In the genomic region with DNA sequence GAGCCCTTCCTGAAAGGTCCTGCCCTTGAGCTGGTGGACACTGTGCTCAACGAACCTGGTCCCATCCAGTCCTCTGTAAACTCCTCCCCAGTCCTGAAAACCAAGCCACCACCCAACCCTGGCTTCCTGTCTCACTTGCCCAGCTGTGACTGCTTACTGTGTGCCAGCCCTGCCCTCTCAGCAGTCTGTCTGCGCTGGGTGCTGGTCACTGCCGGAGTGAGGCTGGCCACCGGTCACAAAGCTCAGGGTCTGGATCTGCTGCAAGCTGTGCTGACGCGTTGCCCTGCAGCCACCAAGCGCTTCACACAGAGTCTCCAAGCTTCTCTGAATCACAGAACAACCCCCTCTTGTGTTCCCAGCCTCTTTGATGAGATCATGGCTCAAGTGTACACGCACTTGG, we compare ENCODE assay signal across 11 mouse cellular contexts. TPM values are rescaled to one million over a fixed set of nuclear protein-coding genes. Genes with fewer than 3 reads are reported as not detected.
DNase-seq lines count a peak whose midpoint lies in the region; ATAC-seq and TF ChIP-seq lines count a peak whose summit lies in the region.
"Had no signal": no experiment of that assay in that cellular context is flagged by ENCODE, and none has a peak within 500 bp of the region (broad histone marks: within the 10 kb centered on the region; RNA-seq: fewer than 3 reads in every experiment).

No protein-coding gene starts in this region.

- no peak for TF ChIP-seq CTCF in gastrocnemius, adult 2 months (IDR thresholded peaks at IDR 0.05)

- H3K9ac ChIP-seq in heart, embryonic 13.5 days = no peak overlapping the region
- no peak overlapping the region for H3K9ac ChIP-seq in kidney, embryonic 15.5 days
- H3K9ac ChIP-seq: hindbrain, embryonic 14.5 days had no signal

- H3K4me1 ChIP-seq in megakaryocyte, embryonic 14.5 days = peaks cover 22% of the 10 kb centered on the region
- H3K4me1 ChIP-seq in heart, embryonic 13.5 days = 0 out of 2 replicates have a peak, but pooled peaks cover 2% of the 10 kb centered on the region
- no peaks in the 10 kb centered on the region for H3K4me1 ChIP-seq in kidney, embryonic 15.5 days

- peaks cover 80% of the 10 kb centered on the region for H3K36me3 ChIP-seq in megakaryocyte, embryonic 14.5 days (replicated peaks; ENCODE audit: low read length)
- H3K36me3 ChIP-seq in heart, embryonic 13.5 days = peaks cover 95% of the 10 kb centered on the region
- H3K36me3 ChIP-seq in kidney, embryonic 15.5 days = peaks cover 93% of the 10 kb centered on the region

- peak; percentile 51 for DNase-seq in gastrocnemius, adult 2 months
- no peak for DNase-seq in gastrocnemius, postnatal 25 days
- DNase-seq in embryo, embryonic 10.5 days (ENCODE audit: low spot score) = no peak
- DNase-seq: cerebellum, adult 9-11 months had no signal

- 86% methylated on average over 8 of the region's 8 CpGs for WGBS in heart, embryonic 13.5 days
- 86% methylated on average over 8 of the region's 8 CpGs for WGBS in kidney, embryonic 15.5 days

- no peak overlapping the region for H3K4me2 ChIP-seq in heart, embryonic 13.5 days
- H3K4me2 ChIP-seq in kidney, embryonic 15.5 days = no peak overlapping the region
- H3K4me2 ChIP-seq: hindbrain, embryonic 14.5 days had no signal

- no peaks in the 10 kb centered on the region for H3K27me3 ChIP-seq in megakaryocyte, embryonic 14.5 days (replicated peaks)
- no peaks in the 10 kb centered on the region for H3K27me3 ChIP-seq in heart, embryonic 13.5 days (replicated peaks)
- no peaks in the 10 kb centered on the region for H3K27me3 ChIP-seq in kidney, embryonic 15.5 days

- peak overlapping the region; percentile 34 for H3K4me3 ChIP-seq in gastrocnemius, adult 2 months
- H3K4me3 ChIP-seq in megakaryocyte, embryonic 14.5 days (replicated peaks) = peak overlapping the region; percentile 18
- no peak overlapping the region for H3K4me3 ChIP-seq in heart, embryonic 13.5 days
- H3K4me3 ChIP-seq in kidney, embryonic 15.5 days (replicated peaks) = no peak overlapping the region

- no peak for ATAC-seq in megakaryocyte, adult 5-6 weeks (ENCODE audit: poor library complexity, severe bottlenecking)
- no peak for ATAC-seq in heart, embryonic 13.5 days (ENCODE audit: extremely low read depth, insufficient number of reproducible peaks, low FRiP score, low TSS enrichment)
- ATAC-seq in kidney, embryonic 15.5 days (replicated peaks; ENCODE audit: low FRiP score) = no peak
- ATAC-seq: forebrain, embryonic 14.5 days had no signal

- peak overlapping the region; percentile 61 for H3K27ac ChIP-seq in gastrocnemius, adult 2 months
- 0 out of 2 replicates have a peak overlapping the region, but pooled peaks have one; percentile 17 for H3K27ac ChIP-seq in heart, embryonic 13.5 days (replicated peaks)
- H3K27ac ChIP-seq in kidney, embryonic 15.5 days = no peak overlapping the region
- H3K27ac ChIP-seq: embryonic facial prominence, embryonic 10.5 days; hindbrain, embryonic 14.5 days had no signal

- intact Hi-C loops in gastrocnemius, adult 2 months (cut with DNase I) = no loop called here

- no peaks in the 10 kb centered on the region for H3K9me3 ChIP-seq in megakaryocyte, embryonic 14.5 days
- no peaks in the 10 kb centered on the region for H3K9me3 ChIP-seq in heart, embryonic 13.5 days
- no peaks in the 10 kb centered on the region for H3K9me3 ChIP-seq in kidney, embryonic 15.5 days (replicated peaks)
- H3K9me3 ChIP-seq: embryonic facial prominence, embryonic 10.5 days had no signal

RNA-seq across cellular contexts. Expression of a gene that starts 10.6 kb away (rescaled TPM):
- 100 to 1,000 TPM; 232 to 252 TPM for total RNA-seq in gastrocnemius, adult 2 months (2021)
- total RNA-seq in gastrocnemius, postnatal 25 days (2021) = 100 to 1,000 TPM; 189 to 204 TPM
- 5.9 and 58.8 TPM in 2 replicates for polyA plus RNA-seq in megakaryocyte, embryonic 14.5 days (2012; ENCODE audit: insufficient read depth, low replicate concordance)
- 385 and 398 TPM in 2 replicates for total RNA-seq in megakaryocyte, adult 5-6 weeks (2015)
- 347 and 441 TPM in 2 replicates for total RNA-seq in megakaryocyte, adult 5-6 weeks (2017)
- 310 and 347 TPM in 2 replicates for polyA plus RNA-seq in heart, embryonic 13.5 days (2015; fragmentation: Nextera tagmentation; extraction: Ambion mirVana)
- polyA plus RNA-seq in kidney, embryonic 15.5 days (2015; fragmentation: Nextera tagmentation; extraction: Ambion mirVana) = 382 and 393 TPM in 2 replicates

RNA-seq across cellular contexts. Expression of a gene that starts 16.2 kb away (rescaled TPM):
- 10 to 100 TPM; 15.6 to 16.0 TPM for total RNA-seq in gastrocnemius, adult 2 months (2021)
- 10 to 100 TPM; 14.0 to 16.2 TPM for total RNA-seq in gastrocnemius, postnatal 25 days (2021)
- 35.8 and 92.1 TPM in 2 replicates for polyA plus RNA-seq in megakaryocyte, embryonic 14.5 days (2012; ENCODE audit: insufficient read depth, low replicate concordance)
- total RNA-seq in megakaryocyte, adult 5-6 weeks (2015) = 28.4 and 28.6 TPM in 2 replicates
- total RNA-seq in megakaryocyte, adult 5-6 weeks (2017) = 47.8 and 52.2 TPM in 2 replicates
- 60.0 and 65.0 TPM in 2 replicates for polyA plus RNA-seq in heart, embryonic 13.5 days (2015; fragmentation: Nextera tagmentation; extraction: Ambion mirVana)
- 106 and 122 TPM in 2 replicates for polyA plus RNA-seq in kidney, embryonic 15.5 days (2015; fragmentation: Nextera tagmentation; extraction: Ambion mirVana)

RNA-seq across cellular contexts. Expression of a gene that starts 19.2 kb away (rescaled TPM):
- total RNA-seq in gastrocnemius, adult 2 months (2021) = under 1 TPM; 0.06 to 0.31 TPM
- total RNA-seq in gastrocnemius, postnatal 25 days (2021) = 1 to 10 TPM in 1 of 2 experiments, under 1 TPM in 1; 0.51 to 1.4 TPM
- 7.5 and 12.3 TPM in 2 replicates for polyA plus RNA-seq in megakaryocyte, embryonic 14.5 days (2012; ENCODE audit: insufficient read depth, low replicate concordance)
- total RNA-seq in megakaryocyte, adult 5-6 weeks (2015) = 26.3 and 37.4 TPM in 2 replicates
- 15.2 and 30.9 TPM in 2 replicates for total RNA-seq in megakaryocyte, adult 5-6 weeks (2017)
- 18.9 and 19.3 TPM in 2 replicates for polyA plus RNA-seq in heart, embryonic 13.5 days (2015; fragmentation: Nextera tagmentation; extraction: Ambion mirVana)
- 23.5 and 31.0 TPM in 2 replicates for polyA plus RNA-seq in kidney, embryonic 15.5 days (2015; fragmentation: Nextera tagmentation; extraction: Ambion mirVana)

RNA-seq across cellular contexts. Expression of a gene that starts 35.3 kb away (rescaled TPM):
- 1 to 10 TPM; 5.7 to 7.8 TPM for total RNA-seq in gastrocnemius, adult 2 months (2021)
- 1 to 10 TPM; 6.0 to 7.5 TPM for total RNA-seq in gastrocnemius, postnatal 25 days (2021)
- 51.2 and 84.3 TPM in 2 replicates for polyA plus RNA-seq in megakaryocyte, embryonic 14.5 days (2012; ENCODE audit: insufficient read depth, low replicate concordance)
- 67.5 and 75.2 TPM in 2 replicates for total RNA-seq in megakaryocyte, adult 5-6 weeks (2015)
- total RNA-seq in megakaryocyte, adult 5-6 weeks (2017) = 64.3 and 100 TPM in 2 replicates
- polyA plus RNA-seq in heart, embryonic 13.5 days (2015; fragmentation: Nextera tagmentation; extraction: Ambion mirVana) = 54.0 and 58.1 TPM in 2 replicates
- 83.2 and 83.7 TPM in 2 replicates for polyA plus RNA-seq in kidney, embryonic 15.5 days (2015; fragmentation: Nextera tagmentation; extraction: Ambion mirVana)

RNA-seq across cellular contexts. Expression of a gene that starts 36.0 kb away (rescaled TPM):
- 10 to 100 TPM; 14.2 TPM for total RNA-seq in gastrocnemius, adult 2 months (2021)
- 10 to 100 TPM; 12.1 to 14.1 TPM for total RNA-seq in gastrocnemius, postnatal 25 days (2021)
- polyA plus RNA-seq in megakaryocyte, embryonic 14.5 days (2012; ENCODE audit: insufficient read depth, low replicate concordance) = 72.6 and 109 TPM in 2 replicates
- 49.8 and 64.3 TPM in 2 replicates for total RNA-seq in megakaryocyte, adult 5-6 weeks (2015)
- total RNA-seq in megakaryocyte, adult 5-6 weeks (2017) = 34.8 and 35.1 TPM in 2 replicates
- 46.1 and 46.7 TPM in 2 replicates for polyA plus RNA-seq in heart, embryonic 13.5 days (2015; fragmentation: Nextera tagmentation; extraction: Ambion mirVana)
- 68.6 and 69.8 TPM in 2 replicates for polyA plus RNA-seq in kidney, embryonic 15.5 days (2015; fragmentation: Nextera tagmentation; extraction: Ambion mirVana)

Comparison
In these comparisons a context has a peak if more than half of its experiments do, and no peak if none do; other contexts are left out.
1. H3K4me3 ChIP-seq: peak in gastrocnemius, adult 2 months (single experiment) and megakaryocyte, embryonic 14.5 days (single experiment); none in heart, embryonic 13.5 days (single experiment) and kidney, embryonic 15.5 days (single experiment).
2. RNA of a gene that starts 19.2 kb away (total RNA-seq): 15.2 to 37.4 TPM in megakaryocyte, adult 5-6 weeks; 0.51 to 1.4 TPM in gastrocnemius, postnatal 25 days and 0.06 to 0.31 TPM in gastrocnemius, adult 2 months; every median in the first group is over 4 times any median in the second.